Mouse (Mus musculus) cerebellum, postnatal 10 days (tissue): ENCODE measurements around the gene 4930579G24Rik.

Experiments
- DNase-seq, 2 experiments: peaks; one replicate each; pipeline ENCODE4 v3.0.0; 2021; ENCODE audit warnings: mixed read lengths in 2 of 2

Gene 4930579G24Rik

DNA sequence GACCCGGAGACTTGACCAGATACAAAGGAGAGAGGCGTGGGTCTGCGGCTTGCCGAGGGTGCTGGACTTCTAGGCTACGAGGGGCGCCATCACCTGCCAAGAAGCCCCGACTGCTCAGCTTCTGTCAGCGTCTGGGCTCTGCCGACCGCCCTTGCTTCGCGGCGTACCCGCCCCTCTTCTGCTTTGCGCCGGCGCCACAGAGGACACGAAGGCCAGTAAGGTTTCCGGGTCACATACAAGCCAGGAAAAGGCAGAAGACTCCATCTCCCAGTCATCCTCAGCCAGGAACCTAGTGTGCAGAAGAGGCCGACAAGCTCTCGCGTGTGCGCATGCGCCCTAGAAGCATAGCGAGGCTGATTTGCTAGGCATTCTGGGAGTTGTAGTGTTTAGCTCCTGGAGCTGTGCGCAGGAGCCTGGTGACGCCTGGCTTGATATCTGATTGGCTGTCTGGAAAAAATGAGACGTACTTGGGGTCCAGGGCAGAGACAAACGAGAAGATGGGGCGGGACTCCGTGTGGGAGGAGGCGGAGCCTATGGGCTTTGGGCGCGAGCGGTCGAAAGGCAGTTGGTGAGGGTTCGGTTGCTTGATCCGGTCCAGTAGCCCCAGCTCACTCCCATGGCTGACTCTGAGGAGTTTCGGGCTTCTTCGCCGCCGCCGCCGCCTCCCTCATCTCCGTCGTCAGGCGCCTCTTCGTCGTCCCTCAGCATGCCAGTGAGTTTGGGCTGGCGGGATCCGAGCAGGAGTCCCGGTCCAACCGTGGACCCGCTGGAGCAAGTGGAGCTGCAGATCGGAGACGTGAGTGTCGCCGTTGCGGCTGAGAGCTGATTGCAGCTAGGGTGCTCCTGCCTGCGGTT is at the start of gene 4930579G24Rik:
Gene 4930579G24Rik, plus strand, starts transcription at position 519 of the 855 bp plus-strand sequence.
- peak; percentile 96 to 97 for DNase-seq

DNA sequence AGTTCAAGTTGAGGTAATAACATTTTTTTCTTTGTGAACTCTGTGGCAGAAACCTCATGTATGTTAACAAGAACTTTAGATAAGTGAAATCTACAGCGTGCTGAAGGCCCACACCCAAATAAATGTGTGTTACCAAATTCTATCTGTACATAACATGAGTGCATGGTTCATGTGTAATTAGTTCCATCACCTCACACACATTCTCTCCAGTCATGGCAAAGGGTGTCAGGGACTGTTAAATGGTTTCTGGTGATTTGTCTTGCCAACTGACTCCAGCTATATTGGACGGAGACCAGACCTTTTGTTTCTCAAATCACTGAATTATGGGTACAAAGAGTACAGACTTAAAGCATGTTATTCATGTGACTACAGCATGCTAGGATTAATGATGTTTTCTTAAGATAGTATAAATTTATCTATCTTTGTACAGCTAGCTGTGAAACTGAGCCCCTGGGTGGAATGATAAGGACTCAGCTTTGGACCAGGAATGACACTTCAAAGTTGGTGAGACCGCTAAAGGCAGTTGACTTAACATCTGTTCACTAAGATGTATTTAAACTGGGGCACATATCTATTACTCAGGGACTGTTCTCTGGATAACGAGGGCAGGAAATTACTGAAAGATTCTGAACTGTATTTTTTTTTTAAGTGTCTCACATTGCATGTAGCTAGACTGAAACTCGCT is 48.8 kb upstream of the 4930579G24Rik start:
- no peak for DNase-seq

DNA sequence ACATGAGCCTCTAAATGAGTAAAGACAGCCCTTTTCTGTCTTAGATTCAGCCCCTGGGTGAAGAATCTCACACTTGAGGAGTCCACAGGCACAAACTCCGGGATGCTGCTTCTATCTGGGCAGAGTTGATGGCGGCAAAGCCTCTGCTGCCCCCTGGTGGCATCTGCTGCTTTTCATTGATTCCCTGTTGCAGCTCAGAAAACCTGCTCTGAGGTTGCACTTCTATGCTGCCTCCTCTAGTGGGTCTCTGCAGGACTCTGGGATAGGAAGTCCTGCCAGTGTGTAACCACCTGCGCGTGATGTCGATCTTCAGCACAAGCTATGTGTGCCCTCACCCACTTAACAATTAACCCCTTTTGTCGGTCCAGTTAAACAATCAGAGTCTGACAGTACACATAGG is 42.1 kb upstream of the 4930579G24Rik start:
- peak; percentile 95 to 96 for DNase-seq

DNA sequence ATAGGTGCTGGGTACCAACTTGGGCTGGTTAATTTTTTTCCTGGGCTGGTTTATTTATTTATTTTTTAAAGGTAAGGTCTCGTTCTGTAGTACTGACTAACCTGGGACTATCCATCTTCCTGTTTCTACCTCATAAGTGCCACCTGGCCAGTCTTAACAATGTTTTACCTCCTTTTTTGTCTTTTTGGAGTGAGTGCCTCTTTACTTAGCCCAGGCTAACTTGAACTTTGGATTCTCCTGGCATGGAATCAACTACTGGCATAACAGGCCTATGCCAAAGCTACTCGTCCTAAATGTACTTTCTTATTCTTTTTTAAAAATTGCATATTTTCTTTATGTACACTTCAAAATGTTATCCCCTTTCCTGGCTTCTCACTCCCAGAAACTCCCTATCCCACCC is 39.2 kb upstream of the 4930579G24Rik start:
- DNase-seq, result no peak

DNA sequence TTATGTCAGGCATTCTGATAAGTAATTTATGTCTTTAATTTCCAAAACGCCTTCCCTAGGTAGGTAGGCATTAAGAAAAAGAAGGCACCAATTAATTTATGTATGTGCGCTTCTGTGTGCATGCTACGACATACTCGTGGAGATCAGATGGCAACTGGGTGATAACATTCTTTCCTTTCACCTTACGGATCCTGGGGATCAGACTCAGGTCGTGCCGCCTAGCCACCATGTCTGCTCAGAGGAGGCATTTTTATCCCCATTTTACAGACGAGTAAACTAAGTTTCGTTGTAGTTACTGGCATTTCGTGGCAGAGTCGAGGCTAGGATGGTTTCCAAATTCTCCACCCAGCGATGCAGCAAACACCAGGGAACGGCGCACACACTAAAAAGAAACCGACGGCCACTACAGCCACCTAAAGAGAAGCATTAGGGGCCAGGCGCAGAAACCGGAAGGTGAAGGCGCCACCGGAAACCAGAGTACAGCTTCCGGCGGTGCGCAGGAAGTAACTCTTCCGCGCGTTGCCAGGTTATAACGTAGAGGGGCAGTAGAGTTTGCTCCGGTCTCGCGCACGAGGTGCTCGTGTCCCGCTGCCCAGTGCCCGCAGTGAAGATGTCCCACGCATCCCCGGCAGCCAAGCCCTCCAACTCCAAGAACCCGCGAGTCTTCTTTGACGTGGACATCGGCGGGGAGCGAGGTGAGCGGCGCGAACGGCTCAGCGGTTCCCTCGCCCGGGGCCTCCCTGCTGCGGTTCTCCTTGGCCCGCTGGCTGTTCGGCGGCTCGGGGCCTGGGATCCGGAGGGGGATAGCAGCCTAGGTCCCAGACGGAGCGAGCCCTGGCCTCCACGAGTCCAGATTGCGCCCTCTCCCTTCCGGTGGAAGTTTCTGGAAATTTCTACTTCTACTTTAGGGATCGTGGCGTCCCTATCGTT is 37.8 kb upstream of the 4930579G24Rik start, which contains the start of gene Ppid:
Gene Ppid, plus strand, starts transcription at position 480 of the 930 bp plus-strand sequence.
- peak; percentile 86 to 88 for DNase-seq

DNA sequence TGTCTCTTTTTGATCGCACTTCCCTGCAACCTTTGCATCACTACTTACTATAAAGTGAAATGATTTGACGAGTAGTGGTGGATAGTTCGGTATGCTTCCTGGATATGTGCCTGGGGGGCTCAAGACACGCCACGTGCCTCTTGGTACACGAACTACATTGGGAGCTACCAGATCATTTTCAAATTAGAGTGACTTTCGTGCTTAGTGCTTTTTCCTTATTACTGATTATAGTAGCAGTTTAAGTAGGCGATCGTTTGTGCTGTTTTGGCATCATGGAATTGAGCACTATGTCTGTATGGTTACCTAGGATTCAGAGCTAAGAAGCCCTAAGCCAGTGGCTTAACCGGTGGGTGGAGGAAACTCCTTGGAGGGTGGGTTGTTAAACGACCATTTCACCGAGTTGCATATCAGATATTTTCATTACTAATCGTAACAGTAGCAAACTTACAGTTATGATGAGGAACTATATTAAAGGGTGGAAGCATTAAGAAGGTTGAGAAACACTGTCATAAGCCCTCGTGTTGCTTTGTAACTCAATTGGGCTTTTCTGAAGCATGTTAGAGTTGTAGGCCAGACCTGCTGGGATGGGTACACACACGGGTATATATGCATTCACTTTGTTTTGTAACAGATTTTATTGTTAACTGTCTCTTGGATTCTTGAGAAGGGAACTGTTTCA is 36.9 kb upstream of the 4930579G24Rik start:
- DNase-seq, result no peak

DNA sequence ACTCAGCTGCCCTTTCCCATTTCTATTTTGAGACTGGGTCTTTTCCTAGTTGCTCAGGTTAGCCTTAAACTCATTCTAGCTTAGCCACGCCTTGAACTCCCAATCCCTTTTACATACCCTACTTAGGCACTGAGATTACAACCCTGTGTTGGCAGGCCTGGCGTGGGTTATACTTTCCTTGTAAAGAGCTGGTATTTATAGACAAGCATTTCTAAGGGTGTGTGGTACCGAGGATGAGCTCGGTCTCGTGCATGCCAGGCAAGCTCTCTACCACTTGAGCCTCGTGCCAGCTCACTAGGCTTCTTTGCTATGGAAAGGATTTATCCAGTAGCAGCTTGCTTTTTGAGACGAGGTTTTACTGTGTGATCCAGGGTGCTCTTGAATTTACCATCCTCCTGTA is 33.4 kb upstream of the 4930579G24Rik start:
- DNase-seq, result no peak

DNA sequence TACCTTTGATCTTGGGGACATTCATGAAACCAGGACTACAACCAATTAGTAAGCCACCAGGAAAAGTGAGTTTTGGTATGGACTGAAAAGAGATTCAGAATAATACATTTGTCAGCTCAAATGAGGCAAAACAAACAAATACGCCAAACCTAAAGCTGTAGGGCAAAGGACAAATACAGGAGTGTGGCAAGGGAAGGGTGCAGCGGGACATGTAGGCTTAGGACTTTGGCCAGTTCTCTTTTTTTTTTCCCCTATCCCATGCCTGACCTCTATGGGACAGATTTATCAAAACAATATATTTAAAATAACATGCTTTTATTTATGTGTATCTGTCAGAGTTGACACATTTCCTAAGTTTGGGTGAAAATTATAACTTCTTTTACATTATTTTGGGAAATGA is 19.0 kb upstream of the 4930579G24Rik start:
- no peak for DNase-seq

DNA sequence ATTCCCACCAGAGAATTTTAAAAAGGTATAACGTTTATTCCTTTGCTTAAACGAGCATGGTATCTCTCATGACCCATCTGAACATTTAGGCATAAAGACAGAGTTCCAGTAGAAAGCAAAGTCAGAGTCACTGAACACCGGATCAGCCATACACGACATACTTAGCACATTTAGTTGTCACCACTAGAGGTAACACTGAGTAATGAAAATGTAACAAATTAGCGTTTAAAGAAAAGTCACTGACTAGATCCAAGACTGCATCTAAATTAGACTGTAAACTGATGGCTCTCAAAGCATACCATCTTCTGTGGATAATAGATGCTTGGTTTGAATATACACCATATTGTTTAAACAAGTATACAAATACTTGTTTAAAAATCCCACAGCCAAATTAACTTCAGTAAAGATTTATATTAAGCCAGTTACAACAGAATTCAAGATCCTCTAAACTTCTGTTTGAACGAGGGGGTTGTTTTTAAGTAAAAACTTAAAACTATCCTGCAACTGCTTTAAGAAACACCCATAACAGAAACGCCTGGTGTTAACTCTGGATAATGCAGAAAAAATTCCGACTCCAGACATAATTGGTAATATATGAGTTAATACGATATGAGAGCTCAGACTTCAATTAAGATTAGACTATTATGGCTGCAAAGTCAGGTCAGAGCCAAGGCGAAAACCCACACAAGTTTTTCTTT is 1.2 kb upstream of the 4930579G24Rik start:
- DNase-seq, result peak in 1 of 2 experiments; percentile 3

DNA sequence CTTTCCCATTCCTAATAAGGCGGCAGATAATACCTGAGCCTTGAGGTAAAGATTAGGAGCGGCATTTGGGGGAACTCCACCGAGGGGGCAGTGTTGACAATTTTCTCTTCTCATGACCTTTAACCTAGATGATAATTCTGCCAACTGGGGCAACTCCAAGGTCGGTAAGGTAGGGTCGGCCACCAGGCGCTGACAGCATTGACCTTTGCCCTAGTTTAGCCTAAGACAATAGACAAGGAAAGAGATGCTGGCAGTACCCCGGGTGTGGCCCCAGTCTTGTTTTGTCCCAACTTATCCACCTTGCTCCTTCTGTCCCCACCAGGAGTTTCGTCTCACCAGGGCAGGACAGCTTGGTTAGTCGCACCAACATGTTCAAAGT is 708 bp upstream of the 4930579G24Rik start:
- DNase-seq, result no peak

DNA sequence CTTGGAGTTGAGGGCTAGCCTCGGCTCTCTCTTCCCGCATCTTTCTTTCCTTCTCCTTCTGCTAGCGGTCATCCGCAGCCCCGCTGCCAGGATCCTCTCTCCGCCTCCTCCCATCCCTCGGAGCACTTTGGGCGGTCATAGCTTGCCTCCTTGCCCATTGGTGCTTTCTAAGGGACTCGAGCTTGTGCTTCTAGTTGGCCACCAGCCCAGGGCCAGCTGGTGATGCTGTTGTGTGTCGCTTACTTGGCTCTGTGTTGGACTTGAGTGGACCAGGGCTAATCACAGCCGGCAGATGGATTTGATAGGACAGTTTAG is 494 bp downstream of the 4930579G24Rik start, which contains the start of gene Etfdh:
Gene Etfdh, minus strand, starts transcription at position 85 of the 315 bp plus-strand sequence.
- DNase-seq, result peak; percentile 97 to 98

DNA sequence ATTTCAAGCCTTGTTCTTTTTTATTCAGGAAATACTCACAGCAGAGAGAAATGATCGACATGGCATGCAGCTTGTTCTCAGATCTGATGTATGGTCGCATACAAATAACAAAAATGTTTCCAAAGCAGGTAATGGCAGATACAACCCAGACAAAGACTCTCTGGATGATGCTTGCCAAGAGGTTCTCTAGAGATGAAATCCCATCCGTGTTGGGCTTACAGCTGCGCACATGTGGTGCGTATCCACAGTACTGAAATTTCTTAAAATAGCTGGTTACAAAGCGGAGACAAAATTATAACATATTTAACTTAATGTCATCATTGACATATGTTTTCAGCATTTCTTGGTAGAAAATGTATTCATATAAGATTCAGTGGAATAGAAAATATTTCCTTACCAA is 23.2 kb downstream of the 4930579G24Rik start:
- no peak for DNase-seq

DNA sequence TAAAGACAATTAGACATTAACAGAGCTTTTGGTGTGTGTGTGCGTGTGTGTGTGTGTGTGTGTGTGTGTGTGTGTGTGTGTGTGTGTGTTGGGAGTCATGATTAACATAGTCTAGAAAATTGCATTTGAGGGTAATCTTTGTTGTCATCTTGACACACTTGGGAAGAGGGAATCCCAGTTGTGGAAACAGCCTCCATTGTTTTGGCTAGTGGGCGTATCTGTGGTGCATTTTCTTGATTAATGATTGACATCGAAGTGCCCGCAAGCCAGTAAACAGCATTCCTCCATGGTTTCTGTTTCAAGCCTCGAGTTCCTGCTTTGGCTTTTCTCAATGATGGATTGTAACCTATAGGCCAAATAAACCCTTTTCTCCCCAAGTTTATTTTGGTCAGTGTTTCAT is 27.8 kb downstream of the 4930579G24Rik start:
- no peak for DNase-seq

DNA sequence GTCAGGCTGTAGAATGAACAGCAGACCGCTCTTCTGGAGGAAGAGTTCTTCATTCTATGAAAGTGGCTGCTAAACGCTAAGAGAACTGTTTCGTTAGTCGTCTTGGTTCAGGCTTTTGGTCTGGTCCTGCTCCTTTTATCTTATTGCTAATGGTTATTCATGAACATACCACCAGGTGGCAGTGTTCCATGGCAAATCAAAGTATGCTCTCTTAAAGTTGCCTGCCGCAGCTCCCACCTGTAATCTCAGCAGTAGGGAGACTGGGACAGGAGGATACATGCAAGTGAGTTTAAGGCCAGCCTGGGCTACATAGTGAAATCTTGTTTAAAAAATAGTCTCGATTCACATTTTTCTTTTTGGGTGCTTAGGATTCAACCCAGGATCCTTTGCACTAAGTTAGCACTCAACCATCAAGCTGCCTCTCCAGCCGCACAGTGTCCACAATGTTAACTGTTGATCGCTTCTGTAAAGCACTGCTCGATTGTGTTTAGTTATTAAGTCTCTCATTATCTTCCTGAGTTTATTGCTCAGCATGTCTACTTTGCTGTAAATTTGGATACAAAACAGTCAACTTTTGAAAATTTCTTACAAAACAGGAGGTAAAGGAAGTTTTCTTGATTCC is 36.0 kb downstream of the 4930579G24Rik start:
- DNase-seq, result peak; percentile 73 to 85

DNA sequence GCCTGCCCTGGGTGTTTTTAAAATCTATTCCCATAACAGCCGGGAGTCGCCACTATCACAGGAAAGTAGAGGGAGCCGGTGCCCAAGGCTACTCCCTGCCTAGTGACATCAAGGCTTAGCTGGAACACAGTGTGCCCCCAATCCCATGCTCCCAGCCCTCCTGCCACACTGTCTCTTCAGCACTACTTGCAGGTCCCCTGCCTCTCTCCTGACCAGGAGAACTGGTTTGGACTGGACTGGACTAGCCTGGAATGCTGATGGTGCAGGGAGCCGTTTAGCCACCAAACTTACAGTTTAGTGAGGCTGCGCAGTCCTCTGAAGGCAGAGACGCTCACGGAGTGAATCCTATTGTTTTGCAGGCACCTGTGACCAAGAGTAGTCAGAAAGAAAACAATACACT is 41.7 kb downstream of the 4930579G24Rik start:
- DNase-seq, result no peak

DNA sequence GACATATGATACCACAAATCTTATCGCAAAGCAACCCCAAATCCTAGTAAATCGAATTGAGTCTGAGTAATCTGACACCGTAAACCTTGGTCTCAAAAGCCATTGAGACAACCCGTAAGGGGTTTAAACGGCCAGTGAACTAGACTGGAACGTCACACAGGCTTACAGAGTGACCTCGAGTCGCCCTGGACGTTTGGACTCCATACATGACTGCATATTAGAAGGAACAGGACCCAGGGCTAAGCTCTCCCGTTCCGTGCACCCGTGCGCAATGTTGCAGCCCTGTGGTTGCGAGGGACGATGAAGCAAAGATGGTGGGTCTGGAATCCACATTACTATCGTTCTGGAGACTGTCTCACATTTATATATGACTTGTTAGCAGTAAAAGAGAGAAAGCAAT is 43.3 kb downstream of the 4930579G24Rik start:
- no peak for DNase-seq

DNA sequence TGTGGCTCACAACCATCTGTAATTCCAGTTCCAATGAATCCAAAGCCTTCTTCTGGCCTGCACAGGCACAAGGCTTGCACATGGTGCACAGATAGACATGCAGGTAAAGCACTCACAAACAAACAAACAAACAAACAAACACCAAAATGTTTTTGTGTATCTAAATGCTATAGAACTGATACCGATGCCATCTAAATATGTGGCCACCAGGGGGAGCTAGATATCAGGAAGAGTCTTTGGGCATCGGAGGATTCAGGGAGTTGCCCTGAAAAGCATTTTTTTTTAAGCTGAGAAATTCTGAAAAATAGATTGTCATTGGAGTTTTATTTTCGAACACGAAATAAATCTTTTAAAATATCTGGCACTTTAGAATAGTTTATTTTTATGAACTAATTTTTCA is 44.2 kb downstream of the 4930579G24Rik start:
- peak; percentile 89 to 95 for DNase-seq

DNA sequence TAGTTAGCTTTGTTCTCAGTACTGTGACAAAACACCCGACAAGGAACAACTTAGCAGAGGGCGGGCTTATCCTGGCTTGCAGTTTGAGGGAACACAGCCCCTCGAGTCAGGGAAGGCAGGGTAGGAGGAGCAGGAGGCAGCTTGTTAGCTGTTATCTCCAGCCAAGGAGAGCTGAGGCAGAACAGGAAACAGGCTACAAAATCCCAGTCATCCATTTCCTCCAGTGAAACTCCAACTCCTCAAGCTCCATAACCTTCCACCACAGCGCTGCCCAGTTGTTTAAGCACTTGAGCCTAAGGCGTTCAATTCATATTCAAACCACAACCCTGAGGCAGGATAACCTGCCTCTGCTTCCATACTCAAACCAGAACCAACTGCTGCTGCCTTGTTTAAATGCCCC is 45.8 kb downstream of the 4930579G24Rik start:
- no peak for DNase-seq

DNA sequence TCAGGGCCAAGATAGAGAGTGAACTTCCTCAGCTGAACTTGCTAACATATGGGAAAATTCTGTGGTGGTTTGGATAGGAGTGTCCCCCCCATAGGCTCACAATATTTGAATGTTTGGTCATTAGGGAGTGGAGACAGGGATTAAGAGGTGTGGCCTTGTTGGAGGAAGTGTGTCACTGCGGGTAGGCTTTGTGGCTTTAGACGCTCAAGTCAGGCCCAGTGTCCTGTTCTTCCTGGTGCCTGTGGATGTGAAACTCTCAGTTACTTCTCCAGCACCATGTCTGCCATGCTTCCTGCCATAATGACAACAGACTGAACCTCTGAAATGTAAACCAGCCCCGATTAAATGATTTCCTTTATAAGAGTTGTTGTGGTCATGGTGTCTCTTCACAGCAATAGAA is 47.5 kb downstream of the 4930579G24Rik start:
- DNase-seq, result no peak
